Mouse (Mus musculus) embryonic stem cell, embryonic (primary cell): ENCODE data around the gene Kif1c.

Source experiments
- CTCF ChIA-PET, 4 experiments: fragments of 300-600 bp in 2 of 4; fragments of 350-600 bp in 2 of 4; sonication (Branson Sonifier 250); formaldehyde crosslinking; loops; one replicate each; lab custom pipeline; 2022; ENCODE audit warnings: inconsistent platforms in 2 of 4; lab: Charles Lee
- POLR2A ChIA-PET, 4 experiments: fragments of 300-600 bp in 2 of 4; fragments of 350-600 bp in 2 of 4; sonication (Branson Sonifier 250); formaldehyde crosslinking; loops; one replicate each; lab custom pipeline; 2022; ENCODE audit warnings: antibody characterized with exemption in 4 of 4, inconsistent platforms in 1 of 4; lab: Charles Lee

The Kif1c gene

GRCm38 (mm10) chr11:70658521-70658920, 41.8 kb upstream of the Kif1c start:
- CTCF ChIA-PET, result interaction anchor here in 3 of 4 experiments (0.6 to 4.2 kb wide), 6 partner anchors 8 to 29 kb away, joined by 3 to 26 read pairs (median 7); partner anchors contain the start of gene Spag7 (in 2 of the 3)
- POLR2A ChIA-PET, result interaction anchor here (0.8 to 23.0 kb wide), 19 partner anchors 6 to 259 kb away, joined by 3 to 737 read pairs (median 4); partner anchors contain the start of genes Spag7 (in 3 of the 4), Rnf167 (in 2 of the 4), Slc25a11 (in 2 of the 4) and Eno3 (in 1 of the 4)

DNA sequence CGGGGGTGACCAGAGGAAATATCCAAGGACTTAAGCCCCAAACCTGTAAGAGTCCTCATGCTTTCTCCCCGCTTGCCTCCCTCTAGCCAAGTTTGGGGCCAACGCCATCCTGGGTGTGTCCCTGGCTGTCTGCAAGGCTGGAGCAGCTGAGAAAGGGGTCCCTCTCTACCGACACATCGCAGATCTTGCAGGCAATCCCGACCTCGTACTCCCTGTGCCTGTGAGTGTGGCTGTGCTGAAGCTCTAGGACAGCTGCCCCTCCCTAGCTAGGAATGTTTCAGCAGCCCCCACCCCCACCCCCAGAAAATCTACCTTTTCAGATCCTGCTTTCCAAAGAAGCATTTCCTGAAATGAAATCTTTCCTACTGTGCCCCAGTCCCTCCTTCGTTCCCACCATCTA, 41.4 kb upstream of the Kif1c start:
- ChIA-PET POLR2A (interaction anchor here (0.5 to 23.0 kb wide), 25 partner anchors 6 to 437 kb away, joined by 3 to 737 read pairs (median 4); partner anchors contain the start of genes Rnf167 (in 4 of the 4), Slc25a11 (in 3 of the 4), Spag7 (in 3 of the 4) and Psmb6 (in 2 of the 4)), CTCF (interaction anchor here in 2 of 4 experiments (0.6 to 4.2 kb wide), 6 partner anchors 8 to 246 kb away, joined by 3 to 26 read pairs (median 4); partner anchors contain the start of gene Spag7 (in 2 of the 2))

- POLR2A ChIA-PET, result interaction anchor here (0.9 to 23.0 kb wide), 11 partner anchors 4 to 33 kb away, joined by 3 to 737 read pairs (median 10); partner anchors contain the start of genes Spag7 (in 3 of the 4), Camta2 (in 2 of the 4), Rnf167 (in 2 of the 4) and Slc25a11 (in 2 of the 4)
- CTCF ChIA-PET, result interaction anchor here in 2 of 4 experiments (0.5 to 1.5 kb wide), 2 partner anchors 8 to 39 kb away, joined by 4 to 8 read pairs; partner anchors contain the start of gene Spag7 (in 1 of the 2)
Measured at GRCm38 (mm10) chr11:70660571-70660970, 39.8 kb upstream of the Kif1c start.

GRCm38 (mm10) chr11:70663101-70663500, 37.2 kb upstream of the Kif1c start:
- CTCF ChIA-PET, result no interaction called here
- POLR2A ChIA-PET, result interaction anchor here in 3 of 4 experiments (1.0 to 23.0 kb wide), 10 partner anchors 2 to 36 kb away, joined by 3 to 737 read pairs (median 9); partner anchors contain the start of genes Eno3 (in 2 of the 3), Pfn1 (in 2 of the 3), Rnf167 (in 2 of the 3) and Slc25a11 (in 2 of the 3)

DNA sequence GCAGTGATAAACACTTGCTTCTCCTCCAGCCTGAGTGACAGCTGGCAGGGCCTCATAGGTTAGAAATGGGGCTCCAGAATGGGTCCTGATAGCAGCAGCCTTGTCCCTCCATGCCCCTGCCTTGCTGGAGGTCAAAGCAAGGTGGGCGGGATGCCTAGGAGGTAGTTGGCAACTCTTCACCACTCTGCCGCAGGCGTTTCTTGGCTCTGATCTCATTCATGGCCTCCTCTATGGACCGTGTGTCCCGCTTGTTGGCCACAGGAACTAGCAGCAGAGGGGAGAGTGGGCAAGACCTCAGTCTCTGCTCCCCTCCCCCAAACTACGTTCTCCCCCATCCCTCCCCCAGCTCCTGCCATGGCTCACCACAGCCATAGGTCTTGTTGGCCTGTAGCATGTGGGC, 36.4 kb upstream of the Kif1c start:
- ChIA-PET POLR2A (interaction anchor here in 3 of 4 experiments (1.0 to 20.9 kb wide), 8 partner anchors 10 to 29 kb away, joined by 3 to 737 read pairs (median 78); partner anchors contain the start of genes Eno3 (in 3 of the 3), Pfn1 (in 3 of the 3), Rnf167 (in 3 of the 3) and Slc25a11 (in 3 of the 3)), CTCF (interaction anchor here in 1 of 4 experiments (0.6 kb wide), 2 partner anchors 100 to 140 kb away, joined by 4 to 5 read pairs; no protein-coding TSS in a partner anchor)

GRCm38 (mm10) chr11:70664741-70665140, 35.6 kb upstream of the Kif1c start:
- ChIA-PET POLR2A (interaction anchor here in 3 of 4 experiments (0.5 to 20.9 kb wide), 12 partner anchors 11 to 664 kb away, joined by 3 to 737 read pairs (median 4); partner anchors contain the start of genes Eno3 (in 3 of the 3), Pfn1 (in 3 of the 3), Rnf167 (in 3 of the 3) and Slc25a11 (in 3 of the 3)), CTCF (interaction anchor here in 1 of 4 experiments (0.6 kb wide), 1 partner anchor 101 kb away, joined by 4 read pairs; no protein-coding TSS in a partner anchor)

DNA sequence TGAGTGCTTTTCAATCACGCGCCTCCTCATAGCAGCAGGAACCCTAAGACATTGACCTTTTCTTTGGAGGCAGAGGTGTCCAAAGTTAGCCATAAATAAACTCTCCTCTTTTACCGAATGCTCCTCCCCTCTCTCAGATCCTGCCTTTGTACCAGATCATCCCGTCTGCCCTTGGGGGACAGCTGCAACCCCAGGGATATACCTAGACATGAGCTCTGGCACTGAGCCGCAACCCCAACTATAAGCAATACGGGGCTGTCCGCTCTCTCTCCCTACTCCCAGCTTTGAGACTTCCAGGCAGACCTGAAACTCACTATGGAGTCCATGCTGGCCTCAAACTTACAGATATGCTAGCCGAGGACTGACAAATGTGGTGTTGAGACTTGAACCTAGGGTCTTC, 33.7 kb upstream of the Kif1c start:
- CTCF ChIA-PET, result interaction anchor here in 1 of 4 experiments (2.3 kb wide), 1 partner anchor 31 kb away, joined by 6 read pairs; no protein-coding TSS in a partner anchor
- POLR2A ChIA-PET, result interaction anchor here (0.5 to 20.9 kb wide), 12 partner anchors 12 to 122 kb away, joined by 3 to 737 read pairs (median 40); partner anchors contain the start of genes Eno3 (in 4 of the 4), Pfn1 (in 4 of the 4), Rnf167 (in 3 of the 4) and Slc25a11 (in 3 of the 4)

DNA sequence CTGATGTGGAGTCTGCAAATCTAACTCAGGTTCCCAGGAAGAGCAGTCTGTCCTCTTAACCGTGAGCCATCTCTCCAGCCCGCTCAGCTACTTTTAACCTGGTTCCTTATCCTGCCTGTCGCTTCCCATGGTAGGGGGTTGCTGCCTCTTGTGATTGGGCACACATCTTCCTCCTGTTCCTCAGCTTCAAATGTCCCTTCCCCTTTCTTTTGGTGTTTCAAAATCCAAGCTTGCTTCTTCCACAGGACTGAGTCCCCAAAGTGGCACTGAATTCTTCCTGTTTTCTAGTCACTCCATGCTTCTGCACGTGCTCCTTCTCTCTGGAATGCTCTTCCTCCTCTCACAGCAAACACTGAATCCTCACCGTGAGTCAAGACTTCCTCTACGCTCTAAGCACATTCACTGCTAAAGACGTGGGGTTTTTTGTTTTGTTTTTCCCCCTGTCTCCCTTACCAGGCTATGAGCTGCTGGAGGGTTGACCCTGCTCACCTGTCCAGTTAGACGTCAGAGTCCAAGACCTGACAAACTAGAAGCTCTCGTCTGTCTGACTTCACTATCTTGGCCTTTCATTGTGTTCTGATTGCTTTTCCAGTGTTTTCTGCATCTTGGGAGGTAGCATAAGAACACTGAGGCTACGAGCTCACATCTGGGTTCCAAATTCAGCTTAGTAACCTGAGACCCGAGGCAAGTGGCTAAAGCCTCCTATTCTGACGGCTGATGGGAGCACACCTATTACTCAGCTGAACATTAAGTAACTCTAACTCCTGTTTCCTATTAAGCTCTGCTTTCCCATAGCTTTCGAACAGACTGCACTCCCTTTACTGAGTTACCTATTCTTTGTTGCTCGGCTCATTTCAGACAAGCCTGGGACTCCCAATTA, 32.8 kb upstream of the Kif1c start:
- ChIA-PET POLR2A (interaction anchor here (0.5 to 20.9 kb wide), 50 partner anchors 8 to 1743 kb away, joined by 3 to 737 read pairs (median 10); partner anchors contain the start of genes Eno3 (in 4 of the 4), Inca1 (in 4 of the 4), Pfn1 (in 4 of the 4) and Rnf167 (in 4 of the 4)), CTCF (interaction anchor here in 3 of 4 experiments (0.8 to 4.2 kb wide), 6 partner anchors 14 to 59 kb away, joined by 3 to 40 read pairs (median 4); partner anchors contain the start of gene Camta2 (in 1 of the 3))

DNA sequence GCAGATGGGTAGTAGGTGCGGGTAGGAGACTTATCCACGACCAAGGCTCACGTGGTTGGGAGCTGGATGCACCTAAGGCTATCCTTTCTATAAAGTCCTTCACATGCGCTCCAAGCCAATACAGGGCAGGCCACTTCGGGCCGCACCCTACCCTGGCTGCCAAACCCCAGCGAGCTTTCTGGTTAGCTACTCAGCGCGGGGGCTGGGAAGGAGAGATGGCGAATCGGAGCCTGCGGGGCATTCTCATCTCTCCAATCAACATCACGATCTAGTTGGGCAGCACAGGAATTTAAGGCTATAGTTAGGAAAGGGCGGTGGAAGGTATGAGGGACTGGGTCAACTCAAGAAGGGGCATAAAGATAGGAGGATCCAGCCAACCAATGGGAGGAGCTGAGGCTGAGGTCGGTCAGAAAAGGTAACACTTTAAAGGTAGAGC, 32.0 kb upstream of the Kif1c start:
- ChIA-PET CTCF (interaction anchor here in 3 of 4 experiments (0.6 to 4.2 kb wide), 25 partner anchors 8 to 1078 kb away, joined by 3 to 40 read pairs (median 4); partner anchors contain the start of genes 0610010K14Rik (in 2 of the 3), Camta2 (in 2 of the 3), Rnf167 (in 2 of the 3) and Slc25a11 (in 2 of the 3)), POLR2A (interaction anchor here (0.5 to 20.9 kb wide), 121 partner anchors 8 to 1743 kb away, joined by 3 to 737 read pairs (median 5); partner anchors contain the start of genes Eno3 (in 4 of the 4), Inca1 (in 4 of the 4), Pfn1 (in 4 of the 4) and Rnf167 (in 4 of the 4))

GRCm38 (mm10) chr11:70668771-70669505, 31.4 kb upstream of the Kif1c start, which contains the start of gene Spag7:
Gene Spag7 (minus strand): TSS chr11:70669416.
- CTCF ChIA-PET, result interaction anchor here (0.5 to 4.2 kb wide), 31 partner anchors 8 to 1078 kb away, joined by 3 to 40 read pairs (median 4); partner anchors contain the start of genes Rnf167 (in 3 of the 4), Slc25a11 (in 3 of the 4), 0610010K14Rik (in 2 of the 4) and Camta2 (in 2 of the 4)
- POLR2A ChIA-PET, result interaction anchor here (0.5 to 20.9 kb wide), 132 partner anchors 8 to 1742 kb away, joined by 3 to 737 read pairs (median 5); partner anchors contain the start of genes Eno3 (in 4 of the 4), Pfn1 (in 4 of the 4), Rnf167 (in 4 of the 4) and Slc25a11 (in 4 of the 4)

GRCm38 (mm10) chr11:70669582-70670345, 30.6 kb upstream of the Kif1c start:
- POLR2A ChIA-PET, result interaction anchor here (0.5 to 20.9 kb wide), 80 partner anchors 9 to 749 kb away, joined by 3 to 737 read pairs (median 6); partner anchors contain the start of genes Eno3 (in 4 of the 4), Pfn1 (in 4 of the 4), Rnf167 (in 4 of the 4) and Slc25a11 (in 4 of the 4)
- CTCF ChIA-PET, result interaction anchor here (0.5 to 4.2 kb wide), 20 partner anchors 9 to 940 kb away, joined by 3 to 40 read pairs (median 5); partner anchors contain the start of genes Rnf167 (in 3 of the 4), Slc25a11 (in 3 of the 4), Camta2 (in 2 of the 4) and 4930544D05Rik (in 1 of the 4)

DNA sequence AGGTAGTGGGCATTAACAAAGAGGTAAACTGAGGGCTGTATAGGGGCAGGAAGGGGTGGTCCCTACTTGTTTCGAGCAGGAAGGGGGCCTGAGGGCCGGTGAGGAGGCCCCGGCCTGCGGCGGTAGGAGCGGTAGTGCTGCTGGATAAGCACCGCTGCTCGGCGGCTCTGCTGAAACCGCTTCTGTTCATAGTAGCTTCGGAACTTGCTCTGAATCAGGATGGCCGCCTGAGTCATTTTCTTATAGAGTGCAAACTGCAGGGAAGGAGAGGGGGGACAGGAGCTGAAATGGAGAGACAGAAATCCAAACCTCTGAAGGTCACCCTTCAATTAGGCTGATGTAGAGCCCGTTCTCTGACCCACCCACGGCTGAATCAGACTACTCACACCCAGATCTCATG, 29.9 kb upstream of the Kif1c start:
- POLR2A ChIA-PET, result interaction anchor here (0.5 to 20.9 kb wide), 37 partner anchors 10 to 440 kb away, joined by 3 to 737 read pairs (median 11); partner anchors contain the start of genes Eno3 (in 4 of the 4), Pfn1 (in 4 of the 4), Rnf167 (in 4 of the 4) and Slc25a11 (in 4 of the 4)
- CTCF ChIA-PET, result interaction anchor here in 2 of 4 experiments (1.1 to 4.2 kb wide), 7 partner anchors 11 to 48 kb away, joined by 3 to 40 read pairs (median 19); partner anchors contain the start of genes Camta2 (in 2 of the 2), Eno3 (in 1 of the 2), Pfn1 (in 1 of the 2) and Rnf167 (in 1 of the 2)

DNA sequence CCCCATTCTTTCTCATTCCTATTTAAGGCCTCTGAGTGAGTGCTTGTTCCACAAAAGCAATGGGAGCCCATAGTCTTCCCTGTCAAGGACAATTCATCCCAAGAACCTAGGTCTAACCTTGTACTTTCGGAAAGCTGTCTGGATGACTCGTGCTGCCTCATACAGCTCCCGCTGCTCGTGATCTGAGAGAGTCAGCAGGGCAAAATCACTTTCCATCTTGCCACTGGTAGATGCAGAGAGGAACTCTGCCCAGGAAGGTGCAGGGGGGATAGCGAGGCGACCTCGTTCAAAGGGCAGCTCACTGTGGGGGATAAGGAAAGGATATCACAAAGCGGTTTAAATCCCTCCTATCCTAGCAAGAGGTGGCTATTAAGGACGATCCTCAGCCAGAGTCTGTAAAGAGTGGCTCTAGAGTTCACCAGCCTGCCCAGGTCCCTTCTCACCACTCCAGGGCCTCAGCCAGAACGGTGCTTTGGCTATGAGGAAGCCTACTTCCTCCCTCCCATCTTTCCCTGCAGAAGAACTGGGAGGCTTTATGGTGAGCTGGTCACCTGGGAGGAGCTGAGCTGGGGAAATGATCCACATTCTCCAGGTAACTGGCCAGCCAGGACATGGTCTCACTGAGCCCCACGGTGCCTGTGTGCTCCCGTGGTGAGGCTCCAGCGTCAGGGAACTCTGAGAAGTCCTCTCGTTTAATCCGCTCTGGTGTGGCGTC, 28.9 kb upstream of the Kif1c start:
- CTCF ChIA-PET, result interaction anchor here in 2 of 4 experiments (0.6 to 4.2 kb wide), 4 partner anchors 10 to 55 kb away, joined by 6 to 19 read pairs (median 13); partner anchors contain the start of gene Camta2 (in 1 of the 2)

More for the DNA sequence above, 28.9 kb upstream of the Kif1c start:
- POLR2A ChIA-PET, result interaction anchor here in 3 of 4 experiments (0.7 to 20.9 kb wide), 10 partner anchors 9 to 147 kb away, joined by 3 to 737 read pairs (median 90); partner anchors contain the start of genes Eno3 (in 3 of the 3), Pfn1 (in 3 of the 3), Rnf167 (in 3 of the 3) and Slc25a11 (in 3 of the 3)
